Mouse (Mus musculus) heart, embryonic 14.5 days (tissue): ENCODE data around the gene Morn1. TPM values are rescaled to one million over a fixed set of nuclear protein-coding genes. Genes with fewer than 3 reads are reported as not detected.

Source experiments
- ATAC-seq: fragments of 200-750 bp; cut with Nextera tagmentation; 2 replicates; pipeline ENCODE4 v1.8.0; 2017; ENCODE audit warnings: low read depth, moderate TSS enrichment; ENCODE audit not compliant: insufficient number of reproducible peaks, insufficient read depth, low FRiP score
- H3K27ac ChIP-seq, 2 experiments: fragments of 200-500 bp in 1 of 2; fragments of 300-500 bp in 1 of 2; sonication (generic) in 1 of 2; replicated peaks in 1 of 2; 2 replicates each; pipeline ENCODE4 v1.5.1; 2012 to 2014; ENCODE audit warnings: low read depth in 2 of 2, low read length in 2 of 2, control low read depth in 1 of 2, mild to moderate bottlenecking in 1 of 2, mixed read lengths in 1 of 2; ENCODE audit not compliant: control insufficient read depth in 1 of 2, insufficient read depth in 1 of 2
- H3K27me3 ChIP-seq: fragments of 300-500 bp; sonication (generic); 2 replicates; pipeline ENCODE4 v1.6.1; 2014; ENCODE audit warnings: mild to moderate bottlenecking, low read length, control low read depth; ENCODE audit not compliant: control insufficient read depth, insufficient read depth
- H3K36me3 ChIP-seq: fragments of 300-500 bp; sonication (generic); 2 replicates; pipeline ENCODE4 v1.6.1; 2014; ENCODE audit warnings: mild to moderate bottlenecking, control low read depth, low read length, mixed read lengths; ENCODE audit not compliant: control insufficient read depth, insufficient read depth
- H3K4me1 ChIP-seq, 2 experiments: fragments of 200-500 bp in 1 of 2; fragments of 300-500 bp in 1 of 2; sonication (generic) in 1 of 2; 2 replicates each; pipeline ENCODE4 v1.6.1; 2012 to 2014; ENCODE audit warnings: low read length in 2 of 2, control low read depth in 1 of 2, mixed read lengths in 1 of 2; ENCODE audit not compliant: control insufficient read depth in 2 of 2, insufficient read depth in 2 of 2
- H3K4me2 ChIP-seq: fragments of 300-500 bp; sonication (generic); 2 replicates; pipeline ENCODE4 v1.6.1; 2014; ENCODE audit warnings: mild to moderate bottlenecking, low read length
- H3K4me3 ChIP-seq, 2 experiments: fragments of 200-500 bp in 1 of 2; fragments of 300-500 bp in 1 of 2; sonication (generic) in 1 of 2; 2 replicates each; pipeline ENCODE4 v1.5.1; 2012 to 2014; ENCODE audit warnings: low read length in 2 of 2, mild to moderate bottlenecking in 2 of 2, control low read depth in 1 of 2, low read depth in 1 of 2, moderate library complexity in 1 of 2; ENCODE audit not compliant: control insufficient read depth in 1 of 2, insufficient read depth in 1 of 2
- H3K9ac ChIP-seq: fragments of 300-500 bp; sonication (generic); 2 replicates; pipeline ENCODE4 v1.6.1; 2014; ENCODE audit warnings: mild to moderate bottlenecking, low read length
- H3K9me3 ChIP-seq: fragments of 300-500 bp; sonication (generic); 2 replicates; pipeline ENCODE4 v1.6.1; 2016; ENCODE audit warnings: low read length, control low read depth; ENCODE audit not compliant: control insufficient read depth
- WGBS: fragments of 180-500 bp; shearing (Covaris S2); extraction: QIAGEN DNeasy Blood & Tissue Kit; methylation state at CpG from one replicate; pipeline ENCODE4 v1.1.7; 2014; 5-methylcytosine and 5-hydroxymethylcytosine counted together
- polyA plus RNA-seq: library from polyadenylated mRNA; unstranded; fragments of >200 nt; fragmentation: Nextera tagmentation; extraction: Ambion mirVana; gene quantifications from 2 replicates; pipeline ENCODE4 v1.2.1, GENCODE M21; 2014

Gene Morn1
- polyA plus RNA-seq, 1 experiment from 2014 or later, result 2.5 TPM

DNA sequence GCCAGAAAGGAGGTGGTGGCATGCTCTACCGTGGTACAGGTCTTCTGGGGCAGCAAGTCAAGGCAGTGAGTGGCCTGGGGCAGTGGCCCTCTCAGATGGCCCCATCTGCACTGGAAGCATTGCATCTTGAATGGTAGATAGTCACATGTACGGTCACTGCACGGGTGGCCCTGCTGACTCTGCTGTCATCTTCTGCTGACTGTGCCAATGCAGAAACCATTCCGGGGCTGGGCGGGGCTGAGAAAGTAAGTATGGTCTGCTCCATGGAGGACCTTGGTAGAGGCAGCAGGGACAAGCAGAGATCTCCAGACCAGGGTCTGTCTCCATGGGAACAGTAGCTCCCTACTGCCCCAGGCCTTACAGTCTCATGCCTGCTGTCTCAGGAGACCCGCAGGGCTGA, 34.8 kb downstream of the Morn1 start:
- no peaks in the 10 kb centered on the region for H3K36me3 ChIP-seq
- WGBS, result 79% methylated on average over 6 of the region's 6 CpGs
- H3K27me3 ChIP-seq, result no peaks in the 10 kb centered on the region
- H3K4me3 ChIP-seq, result no peak overlapping the region
- H3K9me3 ChIP-seq, result no peaks in the 10 kb centered on the region
- H3K4me2 ChIP-seq, result no peak overlapping the region
- no peak overlapping the region; a peak in 1 of 4 replicates for H3K27ac ChIP-seq
- no peak overlapping the region for H3K9ac ChIP-seq
- peaks cover 40 to 49% of the 10 kb centered on the region in 2 experiments for H3K4me1 ChIP-seq
- no peak for ATAC-seq

DNA sequence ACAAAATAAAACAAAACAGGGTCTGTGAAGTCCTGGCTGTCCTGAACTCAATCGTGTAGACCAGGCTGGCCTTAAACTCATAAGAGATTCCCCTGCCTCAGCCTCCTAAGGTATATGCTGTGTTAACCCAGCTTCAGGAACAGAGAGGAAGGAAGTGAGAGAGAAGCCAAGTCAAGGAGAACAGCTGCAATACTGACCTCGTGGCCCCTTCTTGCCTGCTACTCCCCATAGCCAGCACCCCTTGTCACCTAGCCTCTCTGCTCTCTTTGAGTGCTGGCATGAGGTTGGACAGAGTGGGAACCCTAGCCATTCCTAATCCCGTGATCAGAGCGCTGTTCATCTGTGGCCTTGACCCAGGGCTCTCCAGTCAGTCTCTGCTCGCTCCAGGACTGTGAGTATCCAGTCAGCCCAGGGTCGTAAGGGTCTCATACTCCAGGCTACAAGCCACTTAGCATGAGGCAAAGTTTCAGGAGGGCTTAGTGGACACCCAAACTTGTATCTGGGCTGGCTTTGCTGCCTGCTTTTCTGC, 35.6 kb downstream of the Morn1 start:
- no peak for ATAC-seq
- Histone ChIP-seq H3K27me3 (no peaks in the 10 kb centered on the region), H3K4me2 (peak overlapping the region; percentile 41), H3K36me3 (no peaks in the 10 kb centered on the region), H3K27ac (peak overlapping the region; percentile 6 to 83), H3K4me3 (no peak overlapping the region), H3K9me3 (no peaks in the 10 kb centered on the region), H3K9ac (peak overlapping the region; percentile 39), H3K4me1 (peaks cover 47 to 57% of the 10 kb centered on the region in 2 experiments)
- 63% methylated on average over 6 of the region's 6 CpGs for WGBS

DNA sequence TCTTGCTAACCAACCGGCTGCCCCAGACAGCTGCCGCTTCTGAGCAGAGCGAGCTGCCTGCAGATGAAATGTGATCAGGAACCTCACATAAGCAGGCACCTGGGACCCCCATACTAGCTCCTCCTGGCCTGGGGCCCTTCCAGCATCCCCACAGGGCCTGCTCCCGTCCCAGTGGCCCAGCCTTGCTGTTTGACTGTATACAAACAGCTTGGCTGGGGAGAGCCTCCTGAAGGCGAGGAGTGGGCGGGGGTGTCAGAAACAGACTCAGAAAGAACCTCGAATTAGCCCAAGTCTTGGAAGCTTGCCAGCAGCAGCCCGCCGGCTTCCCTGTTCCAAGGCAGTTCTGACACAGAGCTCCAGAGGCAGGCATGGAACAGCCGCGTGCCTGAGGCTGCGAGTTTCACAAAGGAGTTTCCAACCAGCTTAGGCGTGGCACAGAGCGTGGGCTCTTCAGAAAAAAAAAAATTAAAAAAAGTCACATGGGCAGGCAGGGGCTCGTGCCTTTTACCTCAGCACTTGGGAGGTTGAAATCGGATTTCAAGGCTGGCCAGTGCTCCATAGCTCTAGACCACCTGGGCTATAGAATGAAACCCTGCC, 36.2 kb downstream of the Morn1 start:
- ATAC-seq, result no peak
- peaks cover 50 to 59% of the 10 kb centered on the region in 2 experiments for H3K4me1 ChIP-seq
- peak overlapping the region; percentile 6 to 83 for H3K27ac ChIP-seq
- no peaks in the 10 kb centered on the region for H3K36me3 ChIP-seq
- peak overlapping the region; percentile 41 for H3K4me2 ChIP-seq
- WGBS, result 10% methylated on average over 16 of the region's 16 CpGs
- H3K9me3 ChIP-seq, result no peaks in the 10 kb centered on the region
- H3K4me3 ChIP-seq, result no peak overlapping the region
- peak overlapping the region; percentile 39 for H3K9ac ChIP-seq
- no peaks in the 10 kb centered on the region for H3K27me3 ChIP-seq

DNA sequence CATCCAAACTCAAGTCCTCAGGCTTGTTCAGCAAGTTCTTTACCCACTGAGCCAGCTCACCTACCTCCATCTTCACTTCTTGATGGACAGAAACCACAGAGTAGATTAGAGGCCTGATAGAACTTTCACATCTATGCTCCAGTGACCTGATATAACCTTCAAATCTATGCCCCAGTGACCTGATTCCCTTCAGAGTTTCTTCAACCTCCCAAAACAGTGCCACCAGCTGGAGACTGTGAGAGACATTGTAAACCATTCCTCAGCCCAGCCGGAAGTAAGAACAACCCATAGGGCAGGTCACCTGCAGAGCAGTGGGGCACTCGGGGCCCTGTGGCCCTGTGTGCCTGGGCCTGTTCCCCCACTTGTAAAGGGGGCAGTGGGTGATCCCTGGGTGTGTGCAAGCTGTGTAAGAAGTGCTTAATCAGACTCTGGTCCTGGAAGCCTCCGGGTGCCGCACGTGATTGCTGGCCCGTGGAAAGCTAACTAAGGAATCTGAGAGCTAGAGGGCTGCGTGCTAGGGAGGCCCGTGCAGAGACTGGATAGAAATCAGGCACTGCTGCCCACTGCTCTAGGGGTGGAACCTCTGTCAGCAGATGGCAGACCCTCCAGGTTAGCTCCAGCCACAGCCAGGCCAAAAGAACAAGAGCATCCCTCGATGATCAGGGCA, 37.6 kb downstream of the Morn1 start:
- Histone ChIP-seq H3K27ac (no peak overlapping the region; a peak in 1 of 4 replicates), H3K9me3 (no peaks in the 10 kb centered on the region)
- 61% methylated on average over 9 of the region's 9 CpGs for WGBS

DNA sequence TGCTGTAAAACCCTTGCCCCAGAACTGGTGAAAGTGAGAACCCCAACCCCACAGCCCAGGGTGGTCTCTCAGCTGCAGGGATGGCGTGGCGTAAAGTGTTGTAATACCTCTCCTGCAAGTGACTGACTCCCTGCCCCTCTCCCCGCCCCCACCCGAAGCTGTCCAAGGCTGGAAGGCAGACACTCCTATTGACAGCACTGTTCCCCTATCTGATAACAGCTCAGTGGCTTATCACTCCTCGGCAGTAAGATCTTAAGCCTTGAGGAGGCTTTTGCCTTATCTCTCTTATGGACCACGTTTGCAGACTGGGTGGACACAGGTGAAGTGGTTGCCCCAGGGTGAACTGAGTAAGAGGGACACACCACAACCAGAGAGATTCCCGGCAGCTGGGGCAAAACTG, 38.9 kb downstream of the Morn1 start:
- H3K9ac ChIP-seq, result no peak overlapping the region
- peaks cover 63 to 73% of the 10 kb centered on the region in 2 experiments for H3K4me1 ChIP-seq
- no peaks in the 10 kb centered on the region for H3K9me3 ChIP-seq
- no peak overlapping the region for H3K4me3 ChIP-seq
- no peak for ATAC-seq
- no peak overlapping the region for H3K27ac ChIP-seq
- WGBS, result 22% methylated on average over 7 of the region's 7 CpGs
- H3K36me3 ChIP-seq, result no peaks in the 10 kb centered on the region
- no peaks in the 10 kb centered on the region for H3K27me3 ChIP-seq
- H3K4me2 ChIP-seq, result no peak overlapping the region

More for the DNA sequence above, 37.6 kb downstream of the Morn1 start:
- Histone ChIP-seq H3K4me1 (peaks cover 52 to 64% of the 10 kb centered on the region in 2 experiments), H3K27me3 (no peaks in the 10 kb centered on the region), H3K9ac (no peak overlapping the region), H3K4me2 (no peak overlapping the region), H3K36me3 (no peaks in the 10 kb centered on the region), H3K4me3 (no peak overlapping the region)
- no peak for ATAC-seq

DNA sequence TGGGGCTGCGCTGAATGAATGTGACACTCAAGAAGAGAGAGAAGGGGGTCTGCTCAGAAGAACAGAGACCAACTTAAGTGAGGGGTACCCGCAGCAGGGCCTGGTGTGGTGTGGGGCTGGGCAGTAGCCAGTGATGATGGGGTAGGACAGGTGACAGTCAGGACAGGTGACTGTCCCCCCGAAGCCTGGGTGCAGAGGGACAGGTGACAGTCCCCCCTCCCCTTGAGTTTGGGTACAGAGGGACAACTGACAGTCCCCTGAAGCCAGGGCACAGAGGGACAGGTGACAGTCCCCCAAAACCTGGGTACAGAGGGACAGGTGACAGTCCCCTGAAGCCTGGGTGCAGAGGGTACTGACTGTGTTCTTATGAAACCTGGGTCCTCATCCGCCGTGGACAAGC, 39.8 kb downstream of the Morn1 start:
- Histone ChIP-seq H3K4me3 (no peak overlapping the region), H3K27ac (peak overlapping the region in 1 of 2 experiments; percentile 53; a peak in 3 of 4 replicates), H3K27me3 (no peaks in the 10 kb centered on the region), H3K9me3 (no peaks in the 10 kb centered on the region), H3K4me1 (peaks cover 65 to 73% of the 10 kb centered on the region in 2 experiments), H3K9ac (0 out of 2 replicates have a peak overlapping the region, but pooled peaks have one; percentile 31), H3K36me3 (no peaks in the 10 kb centered on the region), H3K4me2 (no peak overlapping the region)
- 65% methylated on average over 5 of the region's 5 CpGs for WGBS
- ATAC-seq, result no peak

DNA sequence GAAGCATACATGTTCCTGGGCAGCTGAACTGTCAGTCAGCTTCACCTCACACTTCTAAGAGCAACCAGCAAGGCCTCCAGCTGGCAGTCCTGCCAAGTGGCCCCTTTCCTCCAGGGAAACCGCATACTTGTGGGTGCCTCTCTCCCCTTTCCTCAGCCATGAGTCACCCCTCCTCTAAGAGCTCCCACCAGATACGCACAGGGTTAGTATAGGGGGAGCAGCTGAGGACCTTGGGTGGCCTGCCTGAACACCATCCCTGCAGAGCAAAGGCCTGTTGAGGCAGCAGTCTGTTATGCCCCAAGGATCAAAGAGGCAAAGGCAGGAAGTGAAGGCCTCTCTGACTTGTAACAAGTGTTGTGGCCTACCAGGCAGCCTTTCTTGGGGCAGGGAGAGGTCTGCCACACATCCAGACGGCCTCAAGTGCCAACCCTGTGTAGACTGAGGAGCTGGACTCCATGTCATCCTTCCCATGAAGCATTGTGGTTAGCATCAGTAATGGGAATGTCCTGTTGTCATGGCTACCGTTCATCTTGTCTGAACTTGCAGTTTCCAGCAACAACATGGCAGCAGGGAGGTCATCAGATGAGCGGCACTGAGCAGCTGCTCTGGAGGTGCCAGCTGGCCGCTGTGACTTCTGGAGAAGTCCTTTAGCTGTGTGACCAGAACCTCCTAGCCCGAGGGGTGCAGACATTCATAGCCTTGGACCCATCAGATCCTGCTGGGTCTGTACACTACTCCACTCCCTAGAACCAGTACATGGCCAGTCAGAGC, 40.4 kb downstream of the Morn1 start:
- Histone ChIP-seq H3K9ac (0 out of 2 replicates have a peak overlapping the region, but pooled peaks have one; percentile 31), H3K9me3 (no peaks in the 10 kb centered on the region), H3K27me3 (no peaks in the 10 kb centered on the region), H3K4me3 (no peak overlapping the region), H3K4me2 (no peak overlapping the region), H3K4me1 (peaks cover 66 to 78% of the 10 kb centered on the region in 2 experiments), H3K27ac (peak overlapping the region; percentile 53 to 65), H3K36me3 (no peaks in the 10 kb centered on the region)
- no peak for ATAC-seq
- WGBS, result 66% methylated on average over 7 of the region's 7 CpGs
